Mouse (Mus musculus): ENCODE results near the gene Nufip1. TPM values are rescaled to one million over a fixed set of nuclear protein-coding genes. Genes with fewer than 3 reads are reported as not detected.
A peak's percentile ranks its signal among the peaks of the same experiment; 100 is the strongest.

Nufip1 gene
- polyA plus RNA-seq, 1 experiment from 2014 or later = 13.1 TPM

- Histone ChIP-seq H3K27me3 (ENCODE audit: control insufficient read depth, insufficient read depth, low read depth, low read length) (peaks cover 6% of the 10 kb centered on the region), H3K27ac (ENCODE audit: low read length) (no peak overlapping the region), H3K4me3 (ENCODE audit: low read length) (no peak overlapping the region), H3K9ac (ENCODE audit: low read length) (no peak overlapping the region), H3K9me3 (ENCODE audit: control insufficient read depth, low read length) (no peaks in the 10 kb centered on the region), H3K4me1 (replicated peaks; ENCODE audit: control insufficient read depth, insufficient read depth, low read length) (peaks cover 7% of the 10 kb centered on the region), H3K36me3 (ENCODE audit: control insufficient read depth, insufficient read depth, low read length) (no peaks in the 10 kb centered on the region), H3K4me2 (ENCODE audit: low read depth, low read length) (no peak overlapping the region)
- no peak for ATAC-seq (ENCODE audit: low read depth)
- WGBS = 39% methylated on average over 11 of the region's 11 CpGs
Observed at GRCm38 (mm10) chr14:76164236-76164635, 53.5 kb downstream of the Nufip1 start.

- Histone ChIP-seq H3K27ac (ENCODE audit: low read length) (no peak overlapping the region), H3K27me3 (ENCODE audit: control insufficient read depth, insufficient read depth, low read depth, low read length) (peaks cover 6% of the 10 kb centered on the region), H3K9me3 (ENCODE audit: control insufficient read depth, low read length) (no peaks in the 10 kb centered on the region), H3K9ac (ENCODE audit: low read length) (peak overlapping the region; percentile 28; the same call in 1 of the 2 replicates), H3K4me2 (ENCODE audit: low read depth, low read length) (peak overlapping the region; percentile 50), H3K4me1 (replicated peaks; ENCODE audit: control insufficient read depth, insufficient read depth, low read length) (peaks cover 7% of the 10 kb centered on the region), H3K4me3 (ENCODE audit: low read length) (peak overlapping the region; percentile 27), H3K36me3 (ENCODE audit: control insufficient read depth, insufficient read depth, low read length) (no peaks in the 10 kb centered on the region)
- WGBS = 13% methylated on average over 32 of the region's 32 CpGs
- peak; percentile 76; the same call in 1 of the 2 replicates for ATAC-seq (ENCODE audit: low read depth)
Observed at GRCm38 (mm10) chr14:76164904-76165755, 54.4 kb downstream of the Nufip1 start.

GRCm38 (mm10) chr14:76169876-76170466, 59.3 kb downstream of the Nufip1 start:
- Histone ChIP-seq H3K4me1 (replicated peaks; ENCODE audit: control insufficient read depth, insufficient read depth, low read length) (peaks cover 6% of the 10 kb centered on the region), H3K27ac (ENCODE audit: low read length) (no peak overlapping the region), H3K4me2 (ENCODE audit: low read depth, low read length) (no peak overlapping the region), H3K9me3 (ENCODE audit: control insufficient read depth, low read length) (no peaks in the 10 kb centered on the region), H3K9ac (ENCODE audit: low read length) (no peak overlapping the region), H3K27me3 (ENCODE audit: control insufficient read depth, insufficient read depth, low read depth, low read length) (peaks cover 1% of the 10 kb centered on the region; the same call in 1 of the 2 replicates), H3K36me3 (ENCODE audit: control insufficient read depth, insufficient read depth, low read length) (no peaks in the 10 kb centered on the region), H3K4me3 (ENCODE audit: low read length) (no peak overlapping the region)
- WGBS = 52% methylated on average over 11 of the region's 11 CpGs
- ATAC-seq (ENCODE audit: low read depth) = no peak

- ATAC-seq (ENCODE audit: low read depth) = peak; percentile 74
Observed at GRCm38 (mm10) chr14:76171285-76171684, 60.6 kb downstream of the Nufip1 start.

GRCm38 (mm10) chr14:76174328-76174727, 63.6 kb downstream of the Nufip1 start:
- ATAC-seq (ENCODE audit: low read depth) = no peak
- H3K27me3 ChIP-seq (ENCODE audit: control insufficient read depth, insufficient read depth, low read depth, low read length) = no peaks in the 10 kb centered on the region
- whole genome bisulfite sequencing = 77% methylated on average over 7 of the region's 7 CpGs
- no peak overlapping the region for H3K9ac ChIP-seq (ENCODE audit: low read length)
- H3K4me3 ChIP-seq (ENCODE audit: low read length) = no peak overlapping the region
- no peaks in the 10 kb centered on the region for H3K36me3 ChIP-seq (ENCODE audit: control insufficient read depth, insufficient read depth, low read length)
- no peaks in the 10 kb centered on the region for H3K9me3 ChIP-seq (ENCODE audit: control insufficient read depth, low read length)
- no peak overlapping the region for H3K4me2 ChIP-seq (ENCODE audit: low read depth, low read length)
- no peak overlapping the region for H3K27ac ChIP-seq (ENCODE audit: low read length)
- H3K4me1 ChIP-seq (replicated peaks; ENCODE audit: control insufficient read depth, insufficient read depth, low read length) = no peaks in the 10 kb centered on the region

More at GRCm38 (mm10) chr14:76171285-76171684, 60.6 kb downstream of the Nufip1 start:
- Histone ChIP-seq H3K4me2 (ENCODE audit: low read depth, low read length) (no peak overlapping the region), H3K9ac (ENCODE audit: low read length) (no peak overlapping the region), H3K4me1 (replicated peaks; ENCODE audit: control insufficient read depth, insufficient read depth, low read length) (no peaks in the 10 kb centered on the region), H3K27me3 (ENCODE audit: control insufficient read depth, insufficient read depth, low read depth, low read length) (no peaks in the 10 kb centered on the region), H3K27ac (ENCODE audit: low read length) (no peak overlapping the region), H3K9me3 (ENCODE audit: control insufficient read depth, low read length) (no peaks in the 10 kb centered on the region), H3K4me3 (ENCODE audit: low read length) (no peak overlapping the region), H3K36me3 (ENCODE audit: control insufficient read depth, insufficient read depth, low read length) (no peaks in the 10 kb centered on the region)
- 61% methylated on average over 8 of the region's 8 CpGs for WGBS

- WGBS = 39% methylated on average over 5 of the region's 5 CpGs
- no peaks in the 10 kb centered on the region for H3K36me3 ChIP-seq (ENCODE audit: control insufficient read depth, insufficient read depth, low read length)
Observed at GRCm38 (mm10) chr14:76175808-76176207, 65.1 kb downstream of the Nufip1 start.

GRCm38 (mm10) chr14:76177230-76177629, 66.5 kb downstream of the Nufip1 start:
- Histone ChIP-seq H3K4me3 (ENCODE audit: low read length) (no peak overlapping the region), H3K4me1 (replicated peaks; ENCODE audit: control insufficient read depth, insufficient read depth, low read length) (no peaks in the 10 kb centered on the region), H3K27ac (ENCODE audit: low read length) (no peak overlapping the region), H3K4me2 (ENCODE audit: low read depth, low read length) (no peak overlapping the region), H3K9me3 (ENCODE audit: control insufficient read depth, low read length) (no peaks in the 10 kb centered on the region), H3K9ac (ENCODE audit: low read length) (no peak overlapping the region), H3K27me3 (ENCODE audit: control insufficient read depth, insufficient read depth, low read depth, low read length) (no peaks in the 10 kb centered on the region), H3K36me3 (ENCODE audit: control insufficient read depth, insufficient read depth, low read length) (no peaks in the 10 kb centered on the region)
- no peak for ATAC-seq (ENCODE audit: low read depth)
- WGBS = 93% methylated on average over 9 of the region's 9 CpGs

More at GRCm38 (mm10) chr14:76175808-76176207, 65.1 kb downstream of the Nufip1 start:
- no peak overlapping the region for H3K4me3 ChIP-seq (ENCODE audit: low read length)
- no peak overlapping the region for H3K4me2 ChIP-seq (ENCODE audit: low read depth, low read length)
- no peak overlapping the region for H3K9ac ChIP-seq (ENCODE audit: low read length)
- no peaks in the 10 kb centered on the region for H3K4me1 ChIP-seq (replicated peaks; ENCODE audit: control insufficient read depth, insufficient read depth, low read length)
- H3K27ac ChIP-seq (ENCODE audit: low read length) = no peak overlapping the region
- H3K9me3 ChIP-seq (ENCODE audit: control insufficient read depth, low read length) = no peaks in the 10 kb centered on the region
- H3K27me3 ChIP-seq (ENCODE audit: control insufficient read depth, insufficient read depth, low read depth, low read length) = no peaks in the 10 kb centered on the region
- ATAC-seq (ENCODE audit: low read depth) = no peak

- no peaks in the 10 kb centered on the region for H3K9me3 ChIP-seq (ENCODE audit: control insufficient read depth, low read length)
- H3K9ac ChIP-seq (ENCODE audit: low read length) = no peak overlapping the region
- H3K36me3 ChIP-seq (ENCODE audit: control insufficient read depth, insufficient read depth, low read length) = no peaks in the 10 kb centered on the region
- no peak for ATAC-seq (ENCODE audit: low read depth)
- 84% methylated on average over 2 of the region's 2 CpGs for WGBS
- peaks cover 3% of the 10 kb centered on the region; the same call in 1 of the 2 replicates for H3K4me1 ChIP-seq (replicated peaks; ENCODE audit: control insufficient read depth, insufficient read depth, low read length)
- H3K27me3 ChIP-seq (ENCODE audit: control insufficient read depth, insufficient read depth, low read depth, low read length) = no peaks in the 10 kb centered on the region
- H3K27ac ChIP-seq (ENCODE audit: low read length) = no peak overlapping the region
- no peak overlapping the region for H3K4me3 ChIP-seq (ENCODE audit: low read length)
- no peak overlapping the region for H3K4me2 ChIP-seq (ENCODE audit: low read depth, low read length)
Observed at GRCm38 (mm10) chr14:76178447-76178846, 67.8 kb downstream of the Nufip1 start.

- no peaks in the 10 kb centered on the region for H3K27me3 ChIP-seq (ENCODE audit: control insufficient read depth, insufficient read depth, low read depth, low read length)
- no peak overlapping the region for H3K4me2 ChIP-seq (ENCODE audit: low read depth, low read length)
- H3K36me3 ChIP-seq (ENCODE audit: control insufficient read depth, insufficient read depth, low read length) = no peaks in the 10 kb centered on the region
- peaks cover 6% of the 10 kb centered on the region; the same call in 1 of the 2 replicates for H3K4me1 ChIP-seq (replicated peaks; ENCODE audit: control insufficient read depth, insufficient read depth, low read length)
- H3K9me3 ChIP-seq (ENCODE audit: control insufficient read depth, low read length) = no peaks in the 10 kb centered on the region
- 86% methylated on average over 6 of the region's 6 CpGs for WGBS
- no peak overlapping the region for H3K9ac ChIP-seq (ENCODE audit: low read length)
- H3K4me3 ChIP-seq (ENCODE audit: low read length) = no peak overlapping the region
- no peak overlapping the region for H3K27ac ChIP-seq (ENCODE audit: low read length)
- no peak for ATAC-seq (ENCODE audit: low read depth)
Observed at GRCm38 (mm10) chr14:76179343-76179742, 68.7 kb downstream of the Nufip1 start.
